Mouse (Mus musculus): ENCODE measurements around the gene Pi4k2a.

Gene Pi4k2a

DNA sequence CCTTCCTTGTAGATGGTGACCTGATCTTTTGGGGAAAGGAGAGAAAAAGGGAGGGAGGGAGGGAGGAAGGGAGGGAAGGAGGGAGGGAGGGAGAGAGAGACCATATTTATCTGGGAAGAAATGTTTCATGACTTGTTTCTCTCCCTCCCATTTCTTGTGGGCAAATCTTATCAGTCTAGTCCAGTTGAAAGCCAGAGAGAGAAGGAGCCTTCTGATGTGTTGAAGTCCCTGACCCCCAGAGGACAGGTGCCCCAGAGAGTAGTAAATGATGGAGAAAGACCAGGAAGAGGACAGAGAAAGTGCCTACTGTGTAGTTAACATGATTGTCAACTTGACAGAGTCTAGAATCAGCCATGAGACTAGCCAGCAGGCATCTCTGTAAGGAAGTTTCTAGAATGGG is 44.8 kb downstream of the Pi4k2a start:
- DNase-seq (ENCODE audit: low read depth, low spot score), result no peak

DNA sequence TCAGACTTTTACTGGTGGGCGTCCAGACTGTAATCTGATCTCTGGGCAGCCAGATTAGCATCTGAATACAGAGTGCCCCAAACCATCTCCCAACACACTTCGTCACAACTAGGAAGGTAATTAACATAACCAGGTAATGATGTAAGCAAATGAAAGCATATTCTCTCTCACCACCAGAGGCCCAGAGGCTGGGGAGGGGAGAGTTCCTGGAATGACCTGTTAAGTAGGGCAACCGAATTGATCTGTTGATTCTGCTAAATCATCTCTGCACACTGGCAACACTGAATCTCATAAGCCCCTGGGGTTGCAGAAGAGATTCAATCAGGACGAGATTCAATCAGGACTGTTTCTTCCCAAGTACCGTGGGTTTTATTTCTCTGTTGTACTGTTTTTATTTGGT is 45.9 kb downstream of the Pi4k2a start:
- no peak for DNase-seq (ENCODE audit: low read depth, low spot score)

DNA sequence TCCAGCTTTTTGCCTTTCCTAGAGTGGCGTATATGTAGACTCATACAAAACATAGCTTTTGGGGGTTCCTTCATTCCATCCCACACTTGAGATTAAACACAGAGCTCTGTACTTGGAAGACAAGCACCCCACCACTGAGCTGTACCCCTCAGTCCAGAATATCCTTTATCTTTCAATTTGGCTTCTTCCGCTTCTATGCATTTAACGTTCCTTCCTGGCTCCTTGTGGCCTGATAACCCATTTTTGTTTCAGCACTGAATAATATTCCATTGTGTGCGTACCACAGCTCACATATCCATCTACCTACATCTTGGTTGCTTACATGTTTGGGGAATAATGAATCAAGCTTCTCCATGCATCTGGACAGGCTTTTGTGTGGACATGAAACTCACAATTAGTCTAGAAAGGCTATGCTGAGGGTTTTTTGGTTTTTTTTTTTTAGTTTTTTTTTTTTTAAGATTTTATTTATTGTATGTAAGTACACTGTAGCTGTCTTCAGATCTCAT is 47.0 kb downstream of the Pi4k2a start:
- no peak for DNase-seq (ENCODE audit: low read depth, low spot score)

DNA sequence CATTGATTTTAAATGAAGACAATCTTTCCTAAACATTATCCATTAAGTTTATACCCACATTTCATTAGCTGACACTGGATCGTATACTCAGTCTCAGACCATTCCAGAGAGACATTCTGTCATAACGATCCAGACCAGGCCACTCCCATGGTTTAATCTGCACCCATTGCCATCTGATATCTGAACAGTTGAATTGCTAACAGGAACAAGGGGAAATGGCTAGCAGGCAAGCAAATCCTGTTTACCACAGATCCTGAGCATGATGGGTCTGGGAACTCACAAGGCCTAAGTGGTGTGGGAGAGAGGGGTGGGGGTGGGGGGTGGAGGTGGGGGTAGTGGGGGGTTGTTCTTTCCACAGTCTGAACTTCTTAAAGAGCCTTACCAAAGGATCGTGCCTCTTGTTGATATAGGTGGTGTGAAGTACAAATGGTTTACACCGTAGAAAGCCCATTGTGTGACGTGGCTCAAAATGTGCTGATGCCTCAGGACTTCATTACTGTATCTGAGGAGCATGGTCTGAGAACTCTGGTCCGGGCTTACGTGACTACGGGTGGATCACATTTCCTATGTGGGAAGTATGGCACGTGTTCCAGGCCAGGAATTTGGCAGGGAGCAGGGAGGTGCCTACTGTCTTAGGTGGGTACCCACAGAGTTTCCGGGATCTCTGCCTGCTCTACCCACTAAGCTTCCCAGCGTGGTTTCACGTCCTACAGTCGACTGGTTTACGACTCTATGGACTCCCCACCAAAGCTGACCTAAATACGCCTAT is 48.4 kb downstream of the Pi4k2a start:
- no peak for DNase-seq (ENCODE audit: low read depth, low spot score)

DNA sequence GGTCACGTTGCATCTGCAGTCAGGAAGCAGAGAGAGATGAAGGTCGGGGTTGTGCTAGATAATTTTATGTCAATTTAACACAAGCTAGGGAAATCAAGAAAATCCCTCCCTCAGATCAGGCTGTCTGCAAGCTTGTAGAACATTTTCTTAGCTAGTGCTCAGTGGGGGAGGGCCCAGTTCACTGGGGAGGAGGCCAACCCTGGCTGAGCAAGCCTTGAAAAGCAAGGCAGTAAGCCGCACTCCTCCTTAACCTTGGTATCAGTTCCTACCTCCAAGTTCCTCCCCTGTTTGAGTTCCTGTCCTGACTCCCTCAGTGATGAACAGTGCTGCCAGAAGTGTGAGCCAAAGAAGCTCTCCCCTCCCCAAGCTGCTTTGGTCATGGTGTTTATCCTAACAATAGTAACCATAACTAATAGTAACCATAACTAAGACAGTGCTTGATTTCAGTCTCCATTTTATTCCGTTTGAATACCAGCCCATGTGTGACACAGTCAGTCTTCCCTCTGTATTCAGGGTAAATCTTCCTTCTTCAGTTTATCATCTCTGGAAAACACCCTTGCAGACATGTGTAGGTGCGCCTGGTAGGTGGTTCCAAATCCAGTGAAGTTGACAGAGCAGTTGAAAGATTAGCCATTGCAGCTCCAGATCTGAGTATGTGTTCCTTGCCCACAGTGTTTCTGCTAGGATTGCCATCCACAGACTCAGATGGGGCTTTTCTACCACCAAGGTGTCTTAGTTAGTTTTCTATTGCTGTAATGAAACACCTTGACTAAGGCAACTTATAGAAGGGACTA is 49.7 kb downstream of the Pi4k2a start:
- DNase-seq (ENCODE audit: low read depth, low spot score), result peak; percentile 61

DNA sequence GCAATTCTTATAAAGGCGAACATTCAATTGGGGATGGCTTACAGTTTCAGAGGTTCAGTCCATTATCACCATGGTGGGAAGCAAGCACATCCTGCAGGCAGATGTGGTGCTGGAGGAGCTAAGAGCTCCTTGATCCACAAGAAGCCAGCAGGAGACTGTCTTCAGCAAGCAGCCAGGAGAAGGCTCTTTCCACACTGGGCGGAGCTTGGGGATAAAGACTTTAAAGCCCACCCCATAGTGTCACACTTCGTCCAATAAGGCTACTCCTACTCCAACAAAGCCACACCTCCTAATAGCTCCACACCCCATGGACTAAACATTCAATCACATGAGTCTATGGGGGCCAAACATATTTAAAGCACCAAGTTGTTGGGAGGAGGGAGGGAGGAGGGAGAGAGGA is 51.7 kb downstream of the Pi4k2a start:
- no peak for DNase-seq (ENCODE audit: low read depth, low spot score)

DNA sequence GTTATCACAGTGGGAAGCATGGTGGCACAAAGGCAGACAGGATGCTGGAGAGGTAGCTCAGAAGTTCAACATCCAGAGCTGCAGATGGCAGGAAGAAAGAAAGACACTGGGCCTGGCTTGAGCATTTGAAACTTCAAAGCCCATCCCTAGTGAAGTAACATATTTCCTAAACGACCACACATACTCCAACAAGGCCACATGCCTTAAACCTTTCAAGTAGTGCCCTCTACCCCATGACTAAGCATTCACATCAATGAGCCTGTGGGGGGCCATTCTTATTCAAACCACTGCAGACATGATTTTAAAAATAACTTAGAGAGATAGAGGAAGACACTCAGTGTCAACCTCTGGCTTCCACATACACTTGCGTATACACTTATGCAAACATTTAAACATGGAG is 52.5 kb downstream of the Pi4k2a start:
- no peak for DNase-seq (ENCODE audit: low read depth, low spot score)

DNA sequence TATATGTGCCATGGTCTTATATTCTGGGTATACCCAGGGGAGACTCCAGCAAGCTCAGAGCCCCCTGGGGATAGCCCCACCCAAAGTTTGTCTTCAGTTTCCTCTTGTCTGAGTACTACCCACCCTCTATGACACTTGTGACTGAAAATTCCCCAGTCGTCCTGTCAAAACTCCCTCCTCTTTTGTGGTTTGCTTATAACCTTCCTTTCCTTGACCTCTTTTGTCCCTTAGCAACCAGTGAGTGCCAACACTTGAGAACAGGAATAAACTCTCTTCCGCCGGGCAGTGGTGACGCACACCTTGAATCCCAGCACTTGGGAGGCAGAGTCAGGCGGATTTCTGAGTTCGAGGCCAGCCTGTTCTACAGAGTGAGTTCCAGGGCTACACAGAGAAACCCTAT is 53.8 kb downstream of the Pi4k2a start:
- DNase-seq (ENCODE audit: low read depth, low spot score), result no peak

DNA sequence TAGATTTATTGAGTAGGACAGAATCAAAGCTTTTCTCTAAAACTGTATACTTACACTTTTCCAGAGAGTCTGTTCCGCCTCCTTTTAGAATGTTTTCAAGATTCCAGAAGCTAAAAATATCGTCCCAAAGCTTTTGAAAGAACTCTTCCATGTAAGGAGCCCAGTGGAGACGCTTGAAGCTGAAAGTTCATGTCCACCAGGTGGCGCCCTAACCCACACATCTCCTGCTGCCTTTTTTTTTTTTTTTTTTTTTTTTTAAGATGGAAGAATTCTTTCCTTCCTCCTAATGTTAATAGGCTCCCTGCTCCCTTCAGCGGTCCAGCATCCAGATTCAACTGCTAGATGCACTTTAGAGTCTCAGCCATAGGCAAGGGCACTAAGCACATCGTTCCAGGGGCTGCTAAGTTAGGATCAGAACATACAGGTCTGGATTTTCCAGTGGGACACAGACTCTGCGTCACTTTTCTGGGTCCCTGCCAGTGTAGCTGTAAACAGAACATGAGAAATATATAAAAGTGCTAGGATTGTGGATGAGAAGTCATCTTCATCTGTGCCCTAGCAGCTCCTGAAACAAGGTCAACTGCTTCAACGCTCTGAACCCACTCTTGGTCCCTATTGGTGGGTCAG is 54.4 kb downstream of the Pi4k2a start:
- DNase-seq (ENCODE audit: low read depth, low spot score), result peak; percentile 96

DNA sequence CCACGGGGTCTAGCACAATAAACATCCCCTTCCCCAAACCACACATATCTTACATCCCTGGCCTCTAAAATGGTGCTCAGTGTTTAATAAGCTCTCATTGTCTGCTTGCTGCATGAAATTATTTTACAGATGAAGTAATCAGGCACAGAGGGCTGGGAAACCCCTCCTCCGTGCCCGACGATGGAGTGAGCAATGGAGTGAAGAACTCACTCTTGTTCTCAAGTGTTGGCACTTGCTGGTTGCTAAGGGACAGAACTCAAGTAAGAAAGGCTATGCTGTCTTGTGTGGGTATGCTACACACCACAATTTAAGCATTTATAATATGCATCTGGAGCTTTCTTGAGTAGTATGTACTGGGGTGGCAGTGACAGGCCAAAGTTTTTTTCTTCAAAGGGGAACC is 54.9 kb downstream of the Pi4k2a start:
- DNase-seq (ENCODE audit: low read depth, low spot score), result no peak

DNA sequence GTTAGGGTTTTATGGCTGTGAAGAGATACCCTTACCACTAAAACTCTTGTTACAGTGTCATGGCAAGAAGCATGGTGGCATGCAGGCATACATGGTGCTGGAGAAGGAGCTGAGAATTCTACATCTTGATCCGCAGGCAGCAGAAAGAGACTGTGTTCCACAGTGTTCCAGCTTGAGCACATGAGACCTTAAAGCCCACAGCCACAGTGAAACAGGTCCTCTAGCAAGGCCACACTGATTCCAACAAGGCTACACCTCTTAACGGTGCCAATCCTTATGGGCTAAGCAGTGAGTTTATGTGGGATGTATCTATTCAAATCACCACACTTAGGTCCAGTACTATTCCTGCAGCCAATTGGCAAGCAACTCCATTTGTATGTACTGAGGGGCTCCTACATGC is 55.5 kb downstream of the Pi4k2a start:
- no peak for DNase-seq (ENCODE audit: low read depth, low spot score)

DNA sequence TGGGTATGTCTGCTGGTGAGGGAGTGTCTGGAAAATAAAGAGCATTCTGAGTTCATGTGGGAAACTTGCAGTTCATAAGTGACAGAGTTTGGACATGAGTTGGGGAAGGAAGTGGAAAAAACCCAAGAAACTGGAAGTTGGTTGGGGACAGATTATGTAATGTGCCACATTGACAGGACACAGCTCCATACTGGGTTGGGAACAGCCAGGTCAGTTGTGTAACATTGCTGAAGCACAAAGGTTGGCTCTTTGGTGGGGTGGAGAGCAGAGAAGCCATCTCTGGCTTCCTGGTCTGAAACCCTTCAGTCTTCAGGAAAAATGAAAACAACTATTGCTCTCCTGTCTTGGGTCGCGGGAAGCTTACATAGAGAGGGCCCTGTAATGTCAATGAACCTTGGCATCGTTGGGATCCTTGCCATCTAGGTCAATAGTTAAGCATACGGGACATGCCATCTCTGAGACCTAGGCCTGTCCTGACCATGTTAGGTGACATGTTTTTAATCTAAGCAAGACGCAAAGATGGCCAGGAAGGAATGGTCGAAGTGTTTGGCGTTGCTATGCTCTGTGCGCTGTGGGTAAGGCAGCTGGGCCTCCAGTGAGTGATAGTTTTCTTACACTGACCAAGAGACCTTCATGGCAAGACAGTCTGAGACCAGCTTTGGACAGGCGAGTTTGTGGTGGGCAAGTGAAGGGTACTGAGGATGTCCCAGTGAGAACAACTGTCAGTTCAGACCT is 56.2 kb downstream of the Pi4k2a start:
- DNase-seq (ENCODE audit: low read depth, low spot score), result peak; percentile 33

DNA sequence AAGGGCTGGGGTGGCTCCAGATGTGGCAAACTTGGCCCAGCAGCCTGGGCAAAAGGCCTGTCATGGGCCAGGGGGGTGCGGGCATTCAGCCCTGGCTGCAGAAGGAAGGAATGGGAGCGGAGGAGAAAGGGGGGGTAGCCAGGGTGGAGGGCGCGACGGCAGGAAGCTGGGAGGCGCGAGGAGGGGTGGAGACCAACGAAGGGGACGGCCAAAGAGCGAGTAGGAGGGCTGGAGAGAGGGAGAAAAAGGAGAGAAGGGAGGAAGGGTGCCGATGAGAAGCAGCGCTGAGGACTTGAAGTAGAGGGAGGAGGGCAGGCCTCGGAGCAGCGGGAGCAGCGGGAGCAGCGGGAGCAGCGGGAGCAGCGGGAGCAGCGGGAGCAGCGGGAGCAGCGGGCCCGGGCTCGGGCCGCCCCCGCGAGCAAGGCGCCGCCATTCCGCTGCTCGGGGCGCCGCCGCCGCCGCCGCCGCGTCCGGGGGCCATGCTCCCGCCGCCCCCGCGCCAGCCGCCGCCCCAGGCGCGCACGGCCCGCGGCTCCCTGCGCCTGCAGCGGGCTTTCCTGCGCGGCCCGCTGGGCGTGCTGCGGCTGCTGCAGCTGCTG is 57.0 kb downstream of the Pi4k2a start, which contains the start of gene Marveld1:
Gene Marveld1 (plus strand): TSS at position 231 of the 599 bp plus-strand sequence.
- DNase-seq (ENCODE audit: low read depth, low spot score), result peak; percentile 81

DNA sequence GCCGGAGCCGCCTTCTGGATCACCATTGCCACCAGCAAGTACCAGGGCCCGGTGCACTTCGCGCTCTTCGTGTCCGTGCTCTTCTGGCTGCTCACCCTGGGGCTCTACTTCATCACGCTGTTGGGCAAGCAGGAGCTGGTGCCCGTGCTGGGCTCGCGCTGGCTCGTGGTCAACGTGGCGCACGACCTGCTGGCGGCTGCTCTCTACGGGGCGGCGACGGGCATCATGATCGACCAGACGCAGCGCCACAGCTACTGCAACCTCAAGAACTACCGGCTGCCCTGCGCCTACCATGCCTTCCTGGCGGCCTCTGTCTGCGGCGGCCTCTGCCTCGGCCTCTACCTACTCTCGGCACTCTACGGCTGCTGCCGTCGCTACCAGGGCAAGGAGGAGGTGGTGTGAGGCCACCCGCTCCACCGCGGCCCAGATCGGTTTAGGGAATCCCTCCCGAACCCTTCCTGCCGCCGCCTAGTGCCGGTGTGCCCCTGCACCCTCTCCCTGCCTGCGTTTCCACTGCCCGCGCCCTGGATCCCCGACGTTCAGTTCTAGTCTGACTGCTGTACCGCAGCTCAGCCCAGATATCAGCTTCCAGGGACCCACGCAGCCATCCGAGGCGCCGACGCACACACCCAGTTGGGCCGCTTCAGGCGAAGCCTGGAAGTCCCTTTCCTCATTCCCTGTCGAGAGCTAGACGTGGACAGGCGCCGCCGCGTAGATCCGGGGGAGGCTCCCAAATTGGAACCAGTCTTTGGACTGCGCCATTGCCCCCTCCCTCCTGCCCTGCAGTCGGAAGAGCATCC is 57.7 kb downstream of the Pi4k2a start:
- peak; percentile 82 for DNase-seq (ENCODE audit: low read depth, low spot score)

DNA sequence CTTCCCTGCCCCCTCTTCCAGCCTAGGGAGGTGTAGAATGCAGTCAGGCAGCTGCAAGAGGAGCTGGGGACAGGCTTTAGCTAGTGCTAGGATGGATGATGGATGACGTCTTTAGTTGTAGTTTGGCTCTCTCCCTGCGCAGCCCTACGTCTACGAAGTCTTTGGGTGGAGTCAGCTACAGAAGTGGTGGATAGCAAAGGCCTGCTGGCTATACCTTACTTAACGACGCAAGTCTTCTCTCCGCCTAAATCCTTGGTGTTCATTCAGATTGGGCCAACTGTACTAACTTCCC is 58.2 kb downstream of the Pi4k2a start:
- DNase-seq (ENCODE audit: low read depth, low spot score), result no peak

DNA sequence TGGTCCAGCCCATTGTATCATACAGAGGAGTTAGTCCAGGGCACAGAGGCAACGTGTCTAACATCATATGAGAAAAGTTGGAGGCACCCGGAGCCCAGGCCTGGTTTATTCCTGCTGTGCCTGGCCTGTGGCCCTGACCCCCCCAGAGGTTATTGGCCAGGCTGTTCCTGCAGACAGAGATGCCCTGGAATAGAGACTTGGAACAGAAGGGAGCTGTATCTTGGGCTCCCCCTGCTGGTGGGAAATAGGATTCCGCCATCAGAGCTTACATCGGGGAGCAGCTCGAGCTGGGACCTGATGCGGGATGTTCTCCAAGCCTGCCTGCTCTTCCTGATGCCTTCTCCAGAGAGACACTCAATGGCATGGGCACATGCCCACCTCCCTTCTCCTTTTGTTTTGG is 61.7 kb downstream of the Pi4k2a start:
- peak; percentile 96 for DNase-seq (ENCODE audit: low read depth, low spot score)

DNA sequence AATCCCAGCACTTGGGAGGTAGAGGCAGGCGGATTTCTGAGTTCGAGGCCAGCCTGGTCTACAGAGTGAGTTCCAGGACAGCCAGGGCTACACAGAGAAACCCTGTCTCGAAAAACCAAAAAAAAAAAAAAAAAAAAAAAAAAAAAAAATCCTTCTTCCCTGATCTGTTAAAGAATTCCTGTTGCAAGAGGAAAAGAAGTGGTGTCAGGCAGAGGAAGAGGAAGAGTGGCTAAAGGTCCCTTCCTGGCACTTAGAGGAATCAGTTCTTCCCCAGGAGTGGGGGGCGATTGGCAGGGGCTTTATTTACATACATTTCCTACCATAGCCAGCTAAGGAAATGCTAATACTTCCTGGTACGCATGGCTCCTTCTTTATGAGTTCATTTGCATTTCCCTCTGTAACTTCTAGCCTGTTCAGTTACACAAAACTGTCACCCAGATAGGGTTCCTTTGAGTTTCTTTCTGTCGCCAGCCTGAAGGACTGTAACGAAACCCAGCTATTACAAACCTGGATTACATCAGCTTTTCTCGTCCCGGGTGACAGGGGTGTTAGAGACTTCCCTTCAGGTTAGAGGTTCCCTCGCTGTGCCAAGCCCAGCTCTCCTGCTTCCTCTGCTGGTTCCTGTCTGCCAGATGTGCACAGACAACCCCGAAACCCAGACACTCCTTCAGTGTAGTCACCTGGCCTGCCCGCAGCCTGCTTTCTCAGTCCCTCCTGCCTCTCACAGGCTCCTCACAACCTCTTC is 67.4 kb downstream of the Pi4k2a start:
- no peak for DNase-seq (ENCODE audit: low read depth, low spot score)

DNA sequence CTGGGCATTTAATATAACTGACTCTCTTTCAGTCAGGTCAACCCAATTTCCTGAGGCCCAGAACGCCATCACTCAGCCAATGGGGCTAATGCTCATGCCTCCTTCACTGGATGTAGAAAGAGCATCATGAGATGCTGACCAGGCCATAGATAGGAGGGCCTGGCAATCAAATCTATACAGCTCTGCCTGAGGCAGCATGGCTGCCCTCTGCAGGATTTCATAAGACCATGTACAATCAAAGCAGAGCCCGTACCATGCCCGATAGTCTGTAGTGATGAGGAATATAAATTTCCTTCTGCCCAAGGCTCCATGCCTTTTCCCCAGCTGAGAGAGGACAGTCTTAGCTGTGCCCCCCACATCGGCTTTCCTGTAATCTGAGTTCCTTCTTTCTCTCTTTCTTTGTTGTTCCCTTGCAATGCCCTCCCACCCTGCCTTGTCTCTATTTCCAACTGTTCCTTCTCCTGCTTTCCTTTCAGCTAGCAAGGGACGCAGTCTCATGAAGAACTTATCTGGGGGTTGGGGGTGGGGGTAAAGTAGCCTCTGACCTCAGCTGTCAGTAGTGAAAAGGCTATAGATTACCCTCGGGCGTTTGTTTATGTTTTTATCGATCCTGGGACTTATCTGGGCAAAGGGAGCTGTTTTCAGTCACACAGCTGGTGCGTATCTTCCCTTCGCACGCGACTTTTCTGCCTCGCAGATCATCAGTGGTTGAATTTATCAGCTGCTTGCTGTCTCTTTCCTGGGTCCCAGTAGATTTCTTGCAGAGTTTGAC is 68.2 kb downstream of the Pi4k2a start:
- no peak for DNase-seq (ENCODE audit: low read depth, low spot score)

DNA sequence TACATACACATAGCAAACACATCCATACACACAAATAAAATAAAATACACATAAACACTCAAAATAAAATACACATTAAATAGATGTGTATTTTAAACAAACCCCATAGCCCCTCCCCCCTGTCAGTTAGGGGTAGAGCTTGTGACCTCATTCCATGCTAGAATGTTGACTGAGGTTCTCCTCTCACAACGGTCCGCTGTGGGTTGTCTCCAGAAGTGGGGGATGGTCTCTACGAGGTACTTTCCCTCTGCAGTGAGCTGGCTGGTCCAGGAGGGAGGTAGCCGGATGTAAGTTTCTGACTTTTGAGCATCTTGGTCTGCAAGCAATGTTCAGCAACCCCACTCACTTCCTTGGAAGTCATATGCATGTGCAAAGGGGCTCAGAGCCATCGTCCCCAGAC is 73.5 kb downstream of the Pi4k2a start, which contains the start of gene Zfyve27:
Gene Zfyve27 (plus strand): TSS at position 188 of the 400 bp plus-strand sequence.
- DNase-seq (ENCODE audit: low read depth, low spot score), result no peak
